Mouse (Mus musculus): ENCODE measurements at regions not wholly inside any gene's neighbourhood (a gene's known extent, or its start where the extent isn't known, plus 50 kb on each side); places are given as distances from the start of the nearest gene placed in this dataset.

DNA sequence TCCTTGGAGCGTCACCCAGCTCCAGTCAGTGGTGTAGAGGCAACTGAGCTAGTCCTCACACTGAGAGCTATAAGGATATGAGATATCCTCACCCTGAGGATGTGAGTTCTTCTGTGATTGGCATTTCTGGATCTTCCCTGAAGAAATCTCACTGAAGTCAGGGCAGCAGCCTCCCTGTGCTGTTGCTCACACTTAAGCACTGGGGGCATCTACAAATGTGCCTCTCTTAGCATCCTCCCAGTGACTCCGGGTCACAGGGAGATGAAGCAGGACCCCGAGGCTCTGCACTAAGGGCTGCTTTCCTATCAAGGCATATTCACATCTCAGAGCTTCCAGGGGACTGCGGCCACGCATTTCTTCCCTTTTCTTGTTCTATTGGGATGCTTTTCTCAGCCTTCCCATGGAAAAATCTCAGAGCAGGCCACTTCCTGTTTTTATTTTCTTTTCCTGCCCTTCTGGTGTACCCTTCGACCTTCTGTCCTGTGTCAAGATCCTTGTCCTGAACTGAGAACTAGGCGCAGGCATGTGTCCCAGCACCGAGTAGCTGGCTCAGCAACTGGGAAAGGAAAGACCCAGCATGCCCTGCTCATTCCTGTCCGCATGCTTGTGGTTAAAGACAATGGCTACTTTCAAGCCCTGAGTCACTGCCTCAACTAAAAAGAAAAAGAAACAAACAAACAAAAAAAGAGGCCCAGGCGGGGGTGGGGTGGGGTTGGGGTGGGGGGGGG lies 92.8 kb downstream of the Tomm20 start:
- ATAC-seq (ENCODE audit: insufficient number of reproducible peaks, low FRiP score, low TSS enrichment, low read depth): no peak; the same call in 1 of the 2 replicates
- no peaks in the 10 kb centered on the region for H3K27me3 ChIP-seq
- 38% methylated on average over 10 of the region's 10 CpGs for WGBS

DNA sequence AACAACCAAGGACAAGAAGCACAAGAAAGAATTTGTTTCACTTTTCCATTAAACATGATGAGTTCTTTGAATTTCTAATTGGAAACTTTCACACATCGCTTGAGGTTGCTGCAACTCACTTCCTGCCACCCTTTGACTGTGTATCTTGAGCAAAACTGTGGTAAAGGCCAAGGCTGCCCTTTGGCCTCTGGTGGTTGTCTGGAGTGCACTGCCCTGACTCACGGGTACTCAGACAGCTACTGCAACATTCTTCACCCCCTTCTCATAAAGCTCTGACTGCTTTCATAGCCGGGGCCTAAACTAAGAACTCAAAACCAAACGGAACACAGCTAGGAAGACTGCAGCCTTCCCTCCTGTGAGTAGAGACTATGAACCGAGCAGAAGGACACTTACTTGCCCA lies 93.5 kb downstream of the Tomm20 start:
- peaks cover 5% of the 10 kb centered on the region for H3K4me1 ChIP-seq
- no peaks in the 10 kb centered on the region for H3K36me3 ChIP-seq
- no peak overlapping the region for H3K4me2 ChIP-seq (replicated peaks)
- H3K27me3 ChIP-seq: no peaks in the 10 kb centered on the region
- no peak for ATAC-seq (ENCODE audit: insufficient number of reproducible peaks, low FRiP score, low TSS enrichment, low read depth)
- H3K9me3 ChIP-seq (replicated peaks): no peaks in the 10 kb centered on the region
- H3K27ac ChIP-seq (replicated peaks): peak overlapping the region; percentile 71
- 59% methylated on average over 5 of the region's 5 CpGs for WGBS
- no peak overlapping the region for H3K9ac ChIP-seq
- no peak overlapping the region for H3K4me3 ChIP-seq (replicated peaks)

More for the DNA sequence above, 92.8 kb downstream of the Tomm20 start:
- no peak overlapping the region for H3K4me3 ChIP-seq (replicated peaks)
- H3K4me2 ChIP-seq (replicated peaks): no peak overlapping the region
- no peak overlapping the region for H3K9ac ChIP-seq
- no peaks in the 10 kb centered on the region for H3K36me3 ChIP-seq
- peaks cover 5% of the 10 kb centered on the region for H3K4me1 ChIP-seq
- peak overlapping the region; percentile 71 for H3K27ac ChIP-seq (replicated peaks)
- H3K9me3 ChIP-seq (replicated peaks): no peaks in the 10 kb centered on the region

DNA sequence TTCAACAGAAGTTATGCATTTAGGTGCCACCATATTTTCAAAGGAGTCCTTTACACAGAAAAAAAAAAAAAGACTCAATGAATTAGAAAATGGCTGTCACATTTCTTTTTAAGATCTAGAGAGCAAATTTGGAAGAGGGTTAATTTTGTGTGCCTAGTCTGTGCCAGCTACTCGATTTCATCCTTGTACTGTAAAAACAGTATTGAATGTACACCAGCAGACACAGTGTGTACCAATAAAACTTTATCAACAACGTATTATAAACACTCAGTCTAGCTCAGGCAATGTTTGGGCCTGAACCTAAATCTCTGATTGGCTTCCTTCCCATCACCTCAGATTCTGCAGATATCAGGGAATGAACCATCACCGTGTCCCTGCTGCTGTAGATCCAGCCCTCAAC lies 93.9 kb downstream of the Tomm20 start:
- no peak for ATAC-seq (ENCODE audit: insufficient number of reproducible peaks, low FRiP score, low TSS enrichment, low read depth)
- Histone ChIP-seq H3K9me3 (replicated peaks) (no peaks in the 10 kb centered on the region), H3K36me3 (no peaks in the 10 kb centered on the region), H3K9ac (no peak overlapping the region), H3K4me3 (replicated peaks) (no peak overlapping the region), H3K27me3 (no peaks in the 10 kb centered on the region), H3K4me1 (peaks cover 5% of the 10 kb centered on the region), H3K27ac (replicated peaks) (no peak overlapping the region), H3K4me2 (replicated peaks) (no peak overlapping the region)
- 83% methylated on average over 3 of the region's 3 CpGs for WGBS

GRCm38 (mm10) chr8:126850189-126850535 lies 95.5 kb downstream of the Tomm20 start:
- Histone ChIP-seq H3K4me3 (replicated peaks) (no peak overlapping the region), H3K4me2 (replicated peaks) (no peak overlapping the region), H3K9me3 (replicated peaks) (no peaks in the 10 kb centered on the region), H3K36me3 (no peaks in the 10 kb centered on the region), H3K4me1 (peaks cover 5% of the 10 kb centered on the region), H3K27me3 (no peaks in the 10 kb centered on the region), H3K27ac (replicated peaks) (peak overlapping the region; percentile 49), H3K9ac (no peak overlapping the region)
- ATAC-seq (ENCODE audit: insufficient number of reproducible peaks, low FRiP score, low TSS enrichment, low read depth): no peak
- 36% methylated on average over 1 of the region's 1 CpGs for WGBS

DNA sequence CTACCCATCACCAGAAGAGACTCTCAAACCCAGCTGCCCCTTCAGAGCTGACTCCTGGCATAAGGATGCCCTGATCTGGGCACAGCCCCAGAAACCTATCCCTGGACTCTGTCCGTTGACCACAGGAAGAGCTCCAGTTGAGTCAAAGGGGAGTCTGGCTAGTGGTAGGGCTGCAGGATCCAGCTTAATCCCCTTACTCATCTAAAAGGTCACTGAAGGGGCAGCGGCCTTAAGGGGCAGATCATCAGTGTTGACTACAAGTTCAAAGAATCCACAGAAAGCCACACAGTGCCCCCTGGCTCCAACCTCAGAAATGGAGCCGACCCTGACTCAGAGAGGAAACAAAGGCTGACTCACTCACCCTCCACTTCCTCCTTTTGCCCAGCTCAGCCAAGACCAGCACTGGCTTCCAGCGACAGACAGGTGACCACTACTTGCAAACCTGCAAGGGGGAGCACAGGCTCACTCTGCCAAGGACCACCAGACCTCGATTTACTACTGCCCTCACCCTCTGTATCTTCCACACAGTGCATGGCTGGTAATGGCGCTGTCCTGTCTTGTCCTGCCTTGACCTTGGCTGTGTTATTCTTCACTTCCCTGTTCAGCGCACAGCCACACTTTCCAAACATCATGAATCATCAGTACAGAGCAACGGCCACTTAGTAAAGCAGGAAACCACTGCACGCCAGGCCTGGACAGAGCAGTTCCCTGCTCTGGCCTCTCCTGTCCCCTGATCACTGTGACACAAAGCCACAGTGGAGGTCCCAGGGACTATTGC lies 96.0 kb downstream of the Tomm20 start:
- ATAC-seq (ENCODE audit: insufficient number of reproducible peaks, low FRiP score, low TSS enrichment, low read depth): peak; percentile 53

DNA sequence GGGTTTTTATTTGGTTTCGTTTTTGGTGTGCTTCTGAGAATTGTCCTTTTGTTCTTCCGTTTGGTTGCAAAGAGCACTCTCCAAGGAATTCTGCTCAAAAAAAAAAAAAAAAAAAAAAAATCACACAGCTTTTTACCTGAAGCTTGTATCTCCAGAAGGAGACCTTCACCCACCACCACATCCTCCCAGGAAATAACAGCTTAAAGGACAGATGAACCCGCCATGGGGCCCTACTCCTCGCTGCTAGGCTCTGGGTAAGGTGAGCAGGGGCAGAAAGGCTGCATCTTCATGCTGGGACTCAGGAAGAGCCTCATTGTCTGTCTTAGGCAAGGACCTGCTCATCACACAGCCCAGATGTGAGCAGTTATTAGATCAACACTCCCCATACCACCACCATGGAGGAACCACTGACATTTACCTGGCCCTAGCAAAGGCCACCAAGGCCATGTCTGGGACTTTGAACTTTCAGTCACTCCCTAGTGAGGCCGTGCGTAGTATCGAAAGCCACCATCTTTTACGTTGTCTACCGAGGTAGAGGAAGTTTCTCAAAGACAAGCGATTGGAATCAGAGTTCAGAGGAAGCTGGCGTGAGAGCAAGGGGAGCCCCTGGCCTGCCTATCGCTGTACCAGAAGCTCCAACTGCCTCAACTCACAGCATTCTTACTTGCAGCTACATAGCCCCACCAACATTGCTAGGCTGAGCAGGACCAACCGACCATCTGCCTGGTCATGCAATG lies 97.1 kb downstream of the Tomm20 start:
- Histone ChIP-seq H3K9ac (no peak overlapping the region), H3K4me1 (no peaks in the 10 kb centered on the region), H3K4me3 (replicated peaks) (no peak overlapping the region), H3K36me3 (no peaks in the 10 kb centered on the region), H3K27me3 (no peaks in the 10 kb centered on the region), H3K9me3 (replicated peaks) (no peaks in the 10 kb centered on the region), H3K4me2 (replicated peaks) (no peak overlapping the region), H3K27ac (replicated peaks) (no peak overlapping the region)
- no peak for ATAC-seq (ENCODE audit: insufficient number of reproducible peaks, low FRiP score, low TSS enrichment, low read depth)
- WGBS: 84% methylated on average over 13 of the region's 13 CpGs

More for the DNA sequence above, 96.0 kb downstream of the Tomm20 start:
- Histone ChIP-seq H3K27ac (replicated peaks) (peak overlapping the region; percentile 49), H3K27me3 (no peaks in the 10 kb centered on the region), H3K4me1 (peaks cover 5% of the 10 kb centered on the region), H3K36me3 (no peaks in the 10 kb centered on the region), H3K9me3 (replicated peaks) (no peaks in the 10 kb centered on the region), H3K4me3 (replicated peaks) (no peak overlapping the region), H3K9ac (no peak overlapping the region), H3K4me2 (replicated peaks) (no peak overlapping the region)
- WGBS: 47% methylated on average over 9 of the region's 9 CpGs

DNA sequence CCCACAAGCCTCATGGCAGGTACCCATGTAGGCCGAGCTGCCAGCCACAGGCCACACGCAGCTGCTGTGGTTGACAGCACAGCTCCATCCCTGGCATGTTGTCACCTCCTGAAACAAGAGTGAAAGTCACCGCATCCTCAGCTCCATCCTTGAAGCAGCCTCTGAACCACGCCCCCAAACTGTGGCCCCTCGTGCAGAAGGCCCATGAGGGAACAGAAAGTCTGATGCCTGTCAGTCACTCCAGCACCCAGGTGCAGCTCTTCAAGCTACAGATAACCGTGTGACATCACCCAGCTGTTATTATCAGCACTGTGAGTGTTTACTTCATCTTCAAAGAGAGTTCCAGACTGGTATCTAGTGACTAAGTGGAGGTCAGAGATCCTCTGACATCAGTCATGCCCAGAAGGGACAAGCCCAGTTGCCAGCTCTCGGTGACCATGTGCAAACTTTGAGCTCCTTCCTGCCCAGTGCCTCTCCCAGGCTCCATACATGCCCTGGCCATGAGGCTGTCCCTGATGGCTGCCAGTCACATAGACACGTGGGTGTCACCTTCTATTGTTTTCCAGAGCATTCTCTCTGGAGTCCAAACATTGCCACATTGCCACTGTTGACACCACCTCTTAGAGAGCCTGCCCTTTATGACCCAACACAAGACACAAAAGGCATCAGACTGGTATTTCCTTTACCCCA lies 97.8 kb downstream of the Tomm20 start:
- WGBS: 59% methylated on average over 8 of the region's 8 CpGs
- no peaks in the 10 kb centered on the region for H3K36me3 ChIP-seq
- no peak overlapping the region for H3K4me3 ChIP-seq (replicated peaks)
- no peak for ATAC-seq (ENCODE audit: insufficient number of reproducible peaks, low FRiP score, low TSS enrichment, low read depth)
- no peak overlapping the region for H3K4me2 ChIP-seq (replicated peaks)
- no peaks in the 10 kb centered on the region for H3K27me3 ChIP-seq
- no peak overlapping the region for H3K9ac ChIP-seq
- no peaks in the 10 kb centered on the region for H3K9me3 ChIP-seq (replicated peaks)
- no peak overlapping the region; the same call in 1 of the 2 replicates for H3K27ac ChIP-seq (replicated peaks)
- no peaks in the 10 kb centered on the region for H3K4me1 ChIP-seq

DNA sequence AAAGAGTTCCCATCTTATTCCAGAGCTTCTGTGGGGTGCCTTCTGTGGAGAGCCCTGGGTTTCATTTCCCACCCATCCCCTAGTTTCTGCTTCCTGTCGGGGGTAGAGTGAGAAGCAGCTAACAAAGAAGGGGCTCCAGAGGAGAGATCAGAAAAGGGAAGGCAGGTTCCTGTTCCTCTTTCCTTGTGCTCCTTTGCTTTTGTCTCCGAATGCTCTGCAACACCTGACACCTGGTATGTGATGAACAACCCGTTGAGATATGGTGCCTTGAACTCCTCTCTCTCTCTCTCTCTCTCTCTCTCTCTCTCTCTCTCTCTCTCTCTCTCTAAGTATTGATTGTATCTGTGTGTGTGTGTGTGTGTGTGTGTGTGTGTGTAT lies 99.5 kb downstream of the Tomm20 start:
- Histone ChIP-seq H3K9me3 (replicated peaks) (no peaks in the 10 kb centered on the region), H3K4me3 (replicated peaks) (no peak overlapping the region), H3K36me3 (no peaks in the 10 kb centered on the region), H3K4me1 (no peaks in the 10 kb centered on the region), H3K4me2 (replicated peaks) (no peak overlapping the region), H3K27ac (replicated peaks) (no peak overlapping the region), H3K9ac (no peak overlapping the region), H3K27me3 (no peaks in the 10 kb centered on the region)
- ATAC-seq (ENCODE audit: insufficient number of reproducible peaks, low FRiP score, low TSS enrichment, low read depth): no peak
- 34% methylated on average over 3 of the region's 3 CpGs for WGBS

GRCm38 (mm10) chr8:126845530-126846187 lies 100.0 kb downstream of the Tomm20 start:
- no peak overlapping the region for H3K27ac ChIP-seq (replicated peaks)
- WGBS: 83% methylated on average over 14 of the region's 14 CpGs
- no peaks in the 10 kb centered on the region for H3K27me3 ChIP-seq
- H3K4me1 ChIP-seq: no peaks in the 10 kb centered on the region
- ATAC-seq (ENCODE audit: insufficient number of reproducible peaks, low FRiP score, low TSS enrichment, low read depth): no peak
- H3K9me3 ChIP-seq (replicated peaks): no peaks in the 10 kb centered on the region
- no peak overlapping the region for H3K9ac ChIP-seq
- H3K4me3 ChIP-seq (replicated peaks): no peak overlapping the region
- no peak overlapping the region for H3K4me2 ChIP-seq (replicated peaks)
- no peaks in the 10 kb centered on the region for H3K36me3 ChIP-seq

- no peaks in the 10 kb centered on the region for H3K9me3 ChIP-seq (replicated peaks)
- WGBS: 88% methylated on average over 4 of the region's 4 CpGs
- H3K4me1 ChIP-seq: peaks cover 5% of the 10 kb centered on the region
- H3K9ac ChIP-seq: no peak overlapping the region
- no peaks in the 10 kb centered on the region for H3K27me3 ChIP-seq
- no peak overlapping the region for H3K4me3 ChIP-seq (replicated peaks)
- no peak overlapping the region for H3K4me2 ChIP-seq (replicated peaks)
- H3K36me3 ChIP-seq: no peaks in the 10 kb centered on the region
- H3K27ac ChIP-seq (replicated peaks): no peak overlapping the region
- no peak for ATAC-seq (ENCODE audit: insufficient number of reproducible peaks, low FRiP score, low TSS enrichment, low read depth)
Measured at GRCm38 (mm10) chr8:126844627-126845026, 101.0 kb downstream of the Tomm20 start.
